Mouse (Mus musculus): ENCODE measurements around the gene 9930021J03Rik. TPM values are rescaled to one million over a fixed set of nuclear protein-coding genes. Genes with fewer than 3 reads are reported as not detected.

The 9930021J03Rik gene
- 2.4 and 2.8 TPM in 2 replicates for polyA plus RNA-seq (2015; fragmentation: Nextera tagmentation; extraction: Ambion mirVana)

DNA sequence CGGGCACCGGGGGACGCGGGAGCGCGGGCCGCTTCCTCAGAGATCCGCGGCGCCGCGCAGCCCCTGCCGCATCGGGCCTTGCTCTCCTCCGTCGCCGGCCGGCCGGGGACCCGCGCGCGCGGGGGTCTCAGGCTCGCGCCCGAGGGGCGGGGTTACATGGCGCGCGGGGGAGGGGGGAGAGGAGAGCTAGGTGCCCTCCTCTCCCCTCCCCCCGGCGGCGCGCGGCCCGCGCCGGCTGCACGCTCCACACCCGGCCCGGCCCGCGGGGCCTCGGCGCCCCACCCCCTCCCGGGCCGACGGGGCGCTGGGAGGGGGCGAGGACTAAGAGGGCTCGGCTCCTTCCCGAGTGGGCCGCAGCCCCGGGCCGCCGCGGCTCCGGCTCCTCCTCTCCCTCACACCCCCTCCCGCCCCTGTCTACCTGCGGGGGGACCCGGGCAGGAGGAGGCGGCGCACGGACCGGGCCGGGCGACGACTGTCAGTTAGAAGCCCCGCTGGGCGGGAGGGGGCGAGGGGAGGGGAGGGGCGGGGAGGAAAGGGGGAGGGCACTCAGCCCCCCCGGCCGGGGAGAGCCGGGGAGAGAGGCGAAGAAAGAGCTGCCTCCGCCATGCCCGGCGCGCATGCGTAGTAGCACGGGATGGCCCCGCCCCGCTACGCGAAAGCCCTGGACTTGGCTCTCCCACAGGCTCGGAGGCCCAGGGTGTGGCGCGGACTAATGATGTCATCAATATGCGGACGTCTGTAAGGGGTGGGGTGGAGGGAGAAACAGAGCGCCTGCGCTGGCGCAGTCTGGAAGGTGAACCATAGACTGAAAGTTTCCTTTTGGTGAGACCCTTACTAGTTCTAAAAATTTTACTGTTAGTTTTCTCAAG, at the start of gene 9930021J03Rik:
9930021J03Rik (minus strand) TSS at position 73 of the 869 bp plus-strand sequence.

DNA sequence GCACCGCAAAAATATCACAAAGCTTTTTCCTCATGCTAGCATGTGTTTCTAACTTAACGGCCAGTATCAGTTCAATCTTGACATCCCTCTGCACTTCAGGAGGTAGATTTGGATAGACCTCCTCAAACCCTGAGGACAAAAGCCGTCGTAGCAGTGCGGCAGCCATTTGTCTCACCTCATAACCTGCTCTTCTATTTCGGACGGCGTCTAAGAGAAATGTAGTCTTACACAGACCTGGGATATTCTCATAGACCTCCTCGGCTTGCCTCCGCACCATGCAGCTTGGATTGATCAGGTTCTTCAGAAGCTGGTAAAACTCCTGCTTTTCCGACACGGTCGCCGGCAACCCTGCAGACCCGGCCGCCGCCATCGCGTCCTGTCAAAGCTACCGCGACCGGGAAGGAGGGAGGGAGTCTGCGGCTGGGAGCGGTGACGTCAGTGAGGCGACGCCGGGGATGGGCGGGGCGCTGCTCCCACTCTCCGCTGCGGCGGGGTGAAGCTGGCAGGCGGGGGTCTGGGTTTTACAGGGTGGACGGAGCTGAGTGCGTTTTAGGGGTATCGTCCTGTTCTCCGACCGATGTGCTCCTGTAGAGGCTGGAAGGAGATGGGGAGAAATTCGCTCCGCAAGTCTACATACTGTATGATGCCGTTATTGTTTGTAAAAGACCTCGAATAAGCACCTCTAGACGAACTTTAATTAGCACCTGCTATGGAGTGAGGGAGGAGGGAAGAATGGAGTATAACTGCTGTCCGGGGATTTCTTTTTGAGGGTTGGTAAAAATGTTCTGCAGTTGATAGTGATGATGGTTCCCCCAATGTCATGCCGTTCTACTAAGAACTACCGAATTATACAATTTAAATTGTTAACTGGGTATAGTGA, 7.0 kb upstream of the 9930021J03Rik start, which contains the start of gene Ranbp6:
Ranbp6 (minus strand) TSS at position 394 of the 880 bp plus-strand sequence.

DNA sequence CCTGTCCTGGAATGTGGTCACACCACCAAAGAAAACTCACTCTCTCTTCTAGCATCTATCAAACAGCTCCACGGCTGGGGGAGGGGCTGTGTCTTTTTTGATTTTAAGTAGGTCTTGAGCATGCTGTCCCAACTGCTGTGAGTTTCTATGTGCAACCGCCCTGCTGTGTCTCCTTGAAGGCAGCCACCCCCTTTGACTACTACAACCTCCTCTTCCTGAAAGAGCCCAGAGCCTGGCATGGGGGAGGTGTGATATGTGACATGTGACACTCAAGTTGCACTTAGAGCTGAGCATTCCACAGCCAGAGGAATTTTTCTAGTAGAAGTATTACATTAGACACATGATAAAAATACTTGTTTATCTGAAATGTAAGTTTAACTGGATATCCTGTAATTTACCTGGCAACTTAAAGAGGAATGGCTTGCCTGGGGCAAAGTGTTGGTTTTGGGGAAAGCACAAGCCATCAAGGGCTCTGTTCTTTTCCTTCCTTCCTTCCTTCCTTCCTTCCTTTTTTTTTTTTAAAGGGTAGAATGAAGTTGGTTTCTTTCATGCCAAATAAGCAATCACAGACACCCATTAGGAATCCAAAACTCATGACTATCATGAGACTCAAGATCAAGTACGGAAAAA, 108.4 kb downstream of the 9930021J03Rik start, which contains the start of gene Mlana:
Mlana (plus strand) TSS at position 580 of the 630 bp plus-strand sequence.

Other genes with a start within 250 kb of the 9930021J03Rik start
- gene Ermp1, start 157.6 kb downstream of the 9930021J03Rik start, polyA plus RNA-seq (2015; fragmentation: Nextera tagmentation; extraction: Ambion mirVana): 54.8 and 64.5 TPM in 2 replicates
- 0.14 TPM in 1 of 2 replicates, not detected in the other for gene Mlana, start 108.2 kb downstream of the 9930021J03Rik start, polyA plus RNA-seq (2015; fragmentation: Nextera tagmentation; extraction: Ambion mirVana)
- 7.7 and 9.5 TPM in 2 replicates for gene Ranbp6, start 7.0 kb upstream of the 9930021J03Rik start, polyA plus RNA-seq (2015; fragmentation: Nextera tagmentation; extraction: Ambion mirVana)
- gene Il33, start 119.1 kb upstream of the 9930021J03Rik start, polyA plus RNA-seq (2015; fragmentation: Nextera tagmentation; extraction: Ambion mirVana): 16.1 and 20.0 TPM in 2 replicates
- not detected in 2 replicates for gene Trpd52l3, start 197.8 kb upstream of the 9930021J03Rik start, polyA plus RNA-seq (2015; fragmentation: Nextera tagmentation; extraction: Ambion mirVana)
- gene Uhrf2, start 224.5 kb upstream of the 9930021J03Rik start, polyA plus RNA-seq (2015; fragmentation: Nextera tagmentation; extraction: Ambion mirVana): 24.6 and 28.7 TPM in 2 replicates